ENCODE assay signal across 9 mouse cellular contexts in genomic region chr4:155770626-155771025, GRCm38 (mm10). TPM values are rescaled to one million over a fixed set of nuclear protein-coding genes. Genes with fewer than 3 reads are reported as not detected.
DNase-seq lines count a peak whose midpoint lies in the region; ATAC-seq and TF ChIP-seq lines count a peak whose summit lies in the region.
"Had no signal": no experiment of that assay in that cellular context is flagged by ENCODE, and none has a peak within 500 bp of the region (broad histone marks: within the 10 kb centered on the region; RNA-seq: fewer than 3 reads in every experiment).

No protein-coding gene starts in this region.

- no peak for TF ChIP-seq CTCF in lung, adult 2 months (IDR thresholded peaks at IDR 0.05; ENCODE audit: insufficient read depth, low read length)

- peak overlapping the region; percentile 78 for H3K4me2 ChIP-seq in heart, embryonic 12.5 days
- peak overlapping the region; percentile 63 for H3K4me2 ChIP-seq in hindbrain, embryonic 14.5 days (replicated peaks)

- no peaks in the 10 kb centered on the region for H3K36me3 ChIP-seq in heart, embryonic 12.5 days
- H3K36me3 ChIP-seq in hindbrain, embryonic 14.5 days (replicated peaks; ENCODE audit: control insufficient read depth, insufficient read depth): no peaks in the 10 kb centered on the region
- no peaks in the 10 kb centered on the region for H3K36me3 ChIP-seq in midbrain, embryonic 10.5 days

- no peak for DNase-seq in heart, adult 18-20 months
- no peak for DNase-seq in hindbrain, embryonic 14.5 days (ENCODE audit: low spot score)
- DNase-seq in midbrain, embryonic 10.5 days (ENCODE audit: low spot score): peak; percentile 13
- DNase-seq in spleen, adult 18-20 months: no peak
- no peak for DNase-seq in thymus, postnatal 0 days (ENCODE audit: low spot score)
- no peak for DNase-seq in lung, adult 2 months

- peaks cover 24% of the 10 kb centered on the region for H3K4me1 ChIP-seq in heart, embryonic 12.5 days (replicated peaks)
- H3K4me1 ChIP-seq in brown adipose tissue, adult 24 weeks (ENCODE audit: control insufficient read depth, insufficient read depth, insufficient read length, low read length): peaks cover 2% of the 10 kb centered on the region; the same call in 1 of the 2 replicates
- H3K4me1 ChIP-seq in hindbrain, embryonic 14.5 days (replicated peaks; ENCODE audit: control insufficient read depth, insufficient read depth, low read length): peaks cover 26% of the 10 kb centered on the region
- peaks cover 40% of the 10 kb centered on the region for H3K4me1 ChIP-seq in midbrain, embryonic 10.5 days
- H3K4me1 ChIP-seq in lung, adult 2 months (ENCODE audit: control insufficient read depth, insufficient read depth, low read length): peaks cover 12% of the 10 kb centered on the region

- TF ChIP-seq POLR2A in lung, adult 2 months (IDR thresholded peaks at IDR 0.05; ENCODE audit: borderline replicate concordance, extremely low read depth, low read depth, low read length): no peak

- H3K4me3 ChIP-seq in heart, embryonic 12.5 days: peak overlapping the region; percentile 53
- H3K4me3 ChIP-seq in brown adipose tissue, adult 24 weeks (ENCODE audit: insufficient read depth, low read depth, low read length): peak overlapping the region; percentile 78; the same call in 1 of the 2 replicates
- peak overlapping the region; percentile 45 for H3K4me3 ChIP-seq in hindbrain, embryonic 14.5 days (replicated peaks; ENCODE audit: low read length)
- H3K4me3 ChIP-seq in midbrain, embryonic 10.5 days: peak overlapping the region; percentile 61
- H3K4me3 ChIP-seq in lung, adult 2 months (replicated peaks; ENCODE audit: extremely low read depth, low read depth, low read length): no peak overlapping the region

- ATAC-seq in heart, embryonic 12.5 days (ENCODE audit: insufficient number of reproducible peaks, low FRiP score): no peak
- 0 out of 2 replicates have a peak, but pooled peaks have one; percentile 9 for ATAC-seq in hindbrain, embryonic 14.5 days (ENCODE audit: low FRiP score)

- no peaks in the 10 kb centered on the region for H3K9me3 ChIP-seq in heart, embryonic 12.5 days (replicated peaks)
- H3K9me3 ChIP-seq in hindbrain, embryonic 14.5 days (ENCODE audit: control insufficient read depth, low read length): no peaks in the 10 kb centered on the region
- no peaks in the 10 kb centered on the region for H3K9me3 ChIP-seq in midbrain, embryonic 10.5 days (replicated peaks)

- H3K27ac ChIP-seq in heart, embryonic 12.5 days (ENCODE audit: poor library complexity, severe bottlenecking): no peak overlapping the region
- no peak overlapping the region for H3K27ac ChIP-seq in brown adipose tissue, adult 24 weeks (replicated peaks; ENCODE audit: low read depth, low read length)
- no peak overlapping the region for H3K27ac ChIP-seq in hindbrain, embryonic 14.5 days
- H3K27ac ChIP-seq in midbrain, embryonic 10.5 days (replicated peaks): peak overlapping the region; percentile 91

- peaks cover 47% of the 10 kb centered on the region for H3K27me3 ChIP-seq in heart, embryonic 12.5 days (replicated peaks)
- peaks cover 5% of the 10 kb centered on the region for H3K27me3 ChIP-seq in hindbrain, embryonic 14.5 days (ENCODE audit: control insufficient read depth, insufficient read depth, low read length)
- peaks cover 53% of the 10 kb centered on the region for H3K27me3 ChIP-seq in midbrain, embryonic 10.5 days (ENCODE audit: low read depth, poor library complexity, severe bottlenecking)

- peak overlapping the region; percentile 80 for H3K9ac ChIP-seq in heart, embryonic 12.5 days
- H3K9ac ChIP-seq in hindbrain, embryonic 14.5 days: peak overlapping the region; percentile 80

- 36% methylated on average over 24 of the region's 24 CpGs for WGBS in heart, embryonic 12.5 days
- WGBS in hindbrain, embryonic 14.5 days: 47% methylated on average over 24 of the region's 24 CpGs
- WGBS in midbrain, embryonic 10.5 days: 45% methylated on average over 24 of the region's 24 CpGs
- 52% methylated on average over 24 of the region's 24 CpGs for WGBS in lung, adult 2 months

RNA-seq across cellular contexts. Expression of gene Vwa1, which starts 3.9 kb away (rescaled TPM):
- 1.7 TPM in 2 replicates for polyA plus RNA-seq in heart, embryonic 12.5 days (2016; fragmentation: Nextera tagmentation; extraction: Ambion mirVana)
- total RNA-seq in heart, adult 18-20 months (2021): 10 to 100 TPM in 1 of 2 experiments, 1 to 10 TPM in 1; 7.1 to 14.6 TPM
- polyA plus RNA-seq in brown adipose tissue, adult 24 weeks (2012; ENCODE audit: insufficient read depth, insufficient read length, missing spikeins): 2.3 and 3.9 TPM in 2 replicates
- polyA plus RNA-seq in hindbrain, embryonic 14.5 days (2014; fragmentation: Nextera tagmentation; extraction: Ambion mirVana): 24.7 and 27.6 TPM in 2 replicates
- 12.2 and 13.1 TPM in 2 replicates for polyA plus RNA-seq in midbrain, embryonic 10.5 days (2016; fragmentation: Nextera tagmentation; extraction: Ambion mirVana)
- polyA plus RNA-seq in thymus, postnatal 0 days (2015; fragmentation: Nextera tagmentation; extraction: Ambion mirVana): 8.6 and 9.0 TPM in 2 replicates
- 9.2 and 11.8 TPM in 2 replicates for polyA plus RNA-seq in lung, adult 2 months (2012; rRNA removed)

RNA-seq across cellular contexts. Expression of gene Atad3a, which starts 9.7 kb away (rescaled TPM):
- 102 and 104 TPM in 2 replicates for polyA plus RNA-seq in heart, embryonic 12.5 days (2016; fragmentation: Nextera tagmentation; extraction: Ambion mirVana)
- total RNA-seq in heart, adult 18-20 months (2021): 10 to 100 TPM; 44.6 to 44.8 TPM
- 57.0 and 74.0 TPM in 2 replicates for polyA plus RNA-seq in brown adipose tissue, adult 24 weeks (2012; ENCODE audit: insufficient read depth, insufficient read length, missing spikeins)
- polyA plus RNA-seq in hindbrain, embryonic 14.5 days (2014; fragmentation: Nextera tagmentation; extraction: Ambion mirVana): 73.0 and 82.2 TPM in 2 replicates
- 115 and 129 TPM in 2 replicates for polyA plus RNA-seq in midbrain, embryonic 10.5 days (2016; fragmentation: Nextera tagmentation; extraction: Ambion mirVana)
- polyA plus RNA-seq in thymus, postnatal 0 days (2015; fragmentation: Nextera tagmentation; extraction: Ambion mirVana): 61.6 and 63.9 TPM in 2 replicates
- polyA plus RNA-seq in lung, adult 2 months (2012; rRNA removed): 44.5 and 48.4 TPM in 2 replicates

RNA-seq across cellular contexts. Expression of gene Tmem88b, which starts 15.0 kb away (rescaled TPM):
- polyA plus RNA-seq in heart, embryonic 12.5 days (2016; fragmentation: Nextera tagmentation; extraction: Ambion mirVana): 7.0 and 7.2 TPM in 2 replicates
- under 1 TPM; 0.42 to 0.85 TPM for total RNA-seq in heart, adult 18-20 months (2021)
- 0.42 and 0.67 TPM in 2 replicates for polyA plus RNA-seq in brown adipose tissue, adult 24 weeks (2012; ENCODE audit: insufficient read depth, insufficient read length, missing spikeins)
- 0.84 and 0.93 TPM in 2 replicates for polyA plus RNA-seq in hindbrain, embryonic 14.5 days (2014; fragmentation: Nextera tagmentation; extraction: Ambion mirVana)
- polyA plus RNA-seq in midbrain, embryonic 10.5 days (2016; fragmentation: Nextera tagmentation; extraction: Ambion mirVana): 0.31 and 0.45 TPM in 2 replicates
- polyA plus RNA-seq in thymus, postnatal 0 days (2015; fragmentation: Nextera tagmentation; extraction: Ambion mirVana): 0.05 and 0.21 TPM in 2 replicates
- polyA plus RNA-seq in lung, adult 2 months (2012; rRNA removed): 0.38 and 0.52 TPM in 2 replicates

RNA-seq across cellular contexts. Expression of gene Ankrd65, which starts 19.6 kb away (rescaled TPM):
- not detected in 2 replicates for polyA plus RNA-seq in heart, embryonic 12.5 days (2016; fragmentation: Nextera tagmentation; extraction: Ambion mirVana)
- not detected for total RNA-seq in heart, adult 18-20 months (2021)
- not detected in 2 replicates for polyA plus RNA-seq in brown adipose tissue, adult 24 weeks (2012; ENCODE audit: insufficient read depth, insufficient read length, missing spikeins)
- not detected in 2 replicates for polyA plus RNA-seq in hindbrain, embryonic 14.5 days (2014; fragmentation: Nextera tagmentation; extraction: Ambion mirVana)
- not detected in 2 replicates for polyA plus RNA-seq in midbrain, embryonic 10.5 days (2016; fragmentation: Nextera tagmentation; extraction: Ambion mirVana)
- polyA plus RNA-seq in thymus, postnatal 0 days (2015; fragmentation: Nextera tagmentation; extraction: Ambion mirVana): 0.23 and 0.42 TPM in 2 replicates
- 15.7 and 17.3 TPM in 2 replicates for polyA plus RNA-seq in lung, adult 2 months (2012; rRNA removed)
- total RNA-seq: neutrophil, adult 5-6 weeks had no signal

RNA-seq across cellular contexts. Expression of gene Mrpl20, which starts 32.1 kb away (rescaled TPM):
- polyA plus RNA-seq in heart, embryonic 12.5 days (2016; fragmentation: Nextera tagmentation; extraction: Ambion mirVana): 137 and 151 TPM in 2 replicates
- total RNA-seq in heart, adult 18-20 months (2021): 10 to 100 TPM; 76.7 to 79.8 TPM
- polyA plus RNA-seq in brown adipose tissue, adult 24 weeks (2012; ENCODE audit: insufficient read depth, insufficient read length, missing spikeins): 367 and 416 TPM in 2 replicates
- 265 and 267 TPM in 2 replicates for polyA plus RNA-seq in hindbrain, embryonic 14.5 days (2014; fragmentation: Nextera tagmentation; extraction: Ambion mirVana)
- polyA plus RNA-seq in midbrain, embryonic 10.5 days (2016; fragmentation: Nextera tagmentation; extraction: Ambion mirVana): 235 and 260 TPM in 2 replicates
- polyA plus RNA-seq in thymus, postnatal 0 days (2015; fragmentation: Nextera tagmentation; extraction: Ambion mirVana): 283 and 286 TPM in 2 replicates
- 36.9 and 40.0 TPM in 2 replicates for polyA plus RNA-seq in lung, adult 2 months (2012; rRNA removed)
